Mouse (Mus musculus): ENCODE measurements at regions not wholly inside any gene's neighbourhood (a gene's known extent, or its start where the extent isn't known, plus 50 kb on each side); places are given as distances from the start of the nearest gene placed in this dataset.
A peak's percentile ranks its signal among the peaks of the same experiment; 100 is the strongest.
"Not testable (repeated sequence)": the region's sequence is repeated elsewhere in the genome, so short reads cannot be mapped to it uniquely, and the experiment has no call there.

GRCm38 (mm10) chr8:55347851-55348250, 393.2 kb downstream of the Gpm6a start:
- peak; percentile 4 for DNase-seq (ENCODE audit: low read depth, low spot score)

GRCm38 (mm10) chr8:55359851-55360250, 405.2 kb downstream of the Gpm6a start:
- DNase-seq (ENCODE audit: low read depth, low spot score), result not testable (repeated sequence)

GRCm38 (mm10) chr8:55367431-55367830, 412.8 kb downstream of the Gpm6a start:
- DNase-seq (ENCODE audit: low read depth, low spot score), result not testable (repeated sequence)

GRCm38 (mm10) chr8:55397046-55397445, 442.4 kb downstream of the Gpm6a start:
- DNase-seq (ENCODE audit: low read depth, low spot score), result no peak

GRCm38 (mm10) chr8:55398331-55398730, 443.7 kb downstream of the Gpm6a start:
- no peak for DNase-seq (ENCODE audit: low read depth, low spot score)

- DNase-seq (ENCODE audit: low read depth, low spot score), result no peak
These were observed 445.8 kb downstream of the Gpm6a start for GRCm38 (mm10) chr8:55400412-55400811.

- not testable (repeated sequence) for DNase-seq (ENCODE audit: low read depth, low spot score)
These were observed 452.3 kb downstream of the Gpm6a start for GRCm38 (mm10) chr8:55406903-55407302.

Measured in mesoderm, embryonic 11.5 days (tissue).